In the genomic region with DNA sequence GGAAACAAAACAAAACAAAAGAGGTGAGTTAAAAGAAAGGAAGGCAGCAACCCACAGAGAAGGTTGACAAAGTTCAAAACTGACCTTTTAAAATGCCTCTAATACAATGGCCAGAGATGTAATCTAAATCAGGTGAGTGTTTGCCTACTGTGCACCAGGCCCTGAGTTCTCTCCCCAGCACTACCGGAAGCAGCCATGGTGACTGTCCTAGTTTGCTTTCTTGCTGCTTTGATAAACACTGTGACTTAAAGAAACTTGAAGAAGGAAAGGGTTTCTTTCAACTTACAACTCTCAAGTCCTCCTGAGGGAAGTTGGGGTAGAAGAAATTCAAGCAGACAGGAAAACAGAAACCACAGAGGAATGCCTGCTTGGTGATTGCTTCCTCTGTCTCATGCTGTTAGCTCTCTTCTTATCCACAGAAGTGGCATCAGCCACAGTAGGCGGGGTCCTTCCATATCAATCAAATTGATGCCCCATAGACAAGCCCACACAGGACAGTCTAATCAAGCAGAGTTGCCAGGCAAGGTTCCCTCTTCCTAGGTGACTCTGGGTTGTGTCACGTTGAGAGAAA, we compare ENCODE assay signal across 19 mouse cellular contexts. TPM values are rescaled to one million over a fixed set of nuclear protein-coding genes. Genes with fewer than 3 reads are reported as not detected.
DNase-seq lines count a peak whose midpoint lies in the region.
"Had no signal": no experiment of that assay in that cellular context is flagged by ENCODE, and none has a peak within 500 bp of the region (broad histone marks: within the 10 kb centered on the region; RNA-seq: fewer than 3 reads in every experiment).

No protein-coding gene starts in this region.

- no peaks in the 10 kb centered on the region for H3K36me3 ChIP-seq in megakaryocyte, embryonic 14.5 days (replicated peaks; ENCODE audit: low read length)
- H3K36me3 ChIP-seq: embryonic facial prominence, embryonic 13.5 days; heart, embryonic 12.5 days; hindbrain, embryonic 12.5 days; midbrain, embryonic 10.5 days; stomach, embryonic 15.5 days had no signal

- H3K4me1 ChIP-seq in megakaryocyte, embryonic 14.5 days = peaks cover 14% of the 10 kb centered on the region
- H3K4me1 ChIP-seq: embryonic facial prominence, embryonic 13.5 days; heart, embryonic 12.5 days; hindbrain, embryonic 12.5 days; midbrain, embryonic 10.5 days; stomach, embryonic 15.5 days had no signal

- peak; percentile 13 for DNase-seq in layer of hippocampus, adult 9-11 months
- no peak for DNase-seq in layer of hippocampus, postnatal 36 days
- DNase-seq in R1 (ENCODE audit: low read depth, low spot score) = peak; percentile 62
- DNase-seq in thymus, postnatal 36 days = peak; percentile 35 to 47
- DNase-seq in left cerebral cortex, adult 11 months (ENCODE audit: low spot score) = no peak
- DNase-seq in layer of hippocampus, adult 9-10 months (ENCODE audit: low spot score) = no peak
- DNase-seq in gastrocnemius, postnatal 36 days = no peak
- DNase-seq: gastrocnemius, postnatal 10 days; kidney, adult 8-10 months; lung, adult 18-20 months had no signal

- H3K4me3 ChIP-seq in megakaryocyte, embryonic 14.5 days (replicated peaks) = peak overlapping the region; percentile 44
- H3K4me3 ChIP-seq: embryonic facial prominence, embryonic 13.5 days; heart, embryonic 12.5 days; hindbrain, embryonic 12.5 days; limb, embryonic 10.5 days; midbrain, embryonic 10.5 days; stomach, embryonic 15.5 days had no signal

- H3K9me3 ChIP-seq in megakaryocyte, embryonic 14.5 days = peaks cover 3% of the 10 kb centered on the region; the same call in 1 of the 2 replicates
- H3K9me3 ChIP-seq: embryonic facial prominence, embryonic 13.5 days; hindbrain, embryonic 12.5 days; limb, embryonic 10.5 days; midbrain, embryonic 10.5 days; stomach, embryonic 15.5 days had no signal

- intact Hi-C loops in gastrocnemius, postnatal 36 days (cut with DNase I) = no loop called here

- peaks cover 41% of the 10 kb centered on the region for H3K27me3 ChIP-seq in megakaryocyte, embryonic 14.5 days (replicated peaks)
- H3K27me3 ChIP-seq: hindbrain, embryonic 12.5 days; stomach, embryonic 15.5 days had no signal

RNA-seq across cellular contexts. Expression of a gene that starts 6.9 kb away (rescaled TPM):
- total RNA-seq in layer of hippocampus, postnatal 36 days (2021) = under 1 TPM; 0.27 to 0.30 TPM
- not detected in 2 replicates for polyA plus RNA-seq in megakaryocyte, embryonic 14.5 days (2012; ENCODE audit: insufficient read depth, low replicate concordance)
- total RNA-seq in gastrocnemius, postnatal 36 days (2021) = not detected
- total RNA-seq: gastrocnemius, postnatal 10 days had no signal
- polyA plus RNA-seq: forebrain, embryonic 14.5 days; small intestine, adult 2 months had no signal

Comparison
In these comparisons a context has a peak if more than half of its experiments do, and no peak if none do; other contexts are left out.
1. DNase-seq: peak in layer of hippocampus, adult 9-11 months (single experiment), R1 (single experiment) and thymus, postnatal 36 days (2 of 2); none in layer of hippocampus, postnatal 36 days (0 of 2), left cerebral cortex, adult 11 months (single experiment), layer of hippocampus, adult 9-10 months (single experiment) and gastrocnemius, postnatal 36 days (0 of 2).